Mouse (Mus musculus) embryonic facial prominence, embryonic 11.5 days (tissue): ENCODE measurements around the gene Chn2. TPM values are rescaled to one million over a fixed set of nuclear protein-coding genes. Genes with fewer than 3 reads are reported as not detected.

Experiments used
- ATAC-seq: fragments of 200-750 bp; cut with Nextera tagmentation; replicated peaks from 2 replicates; pipeline ENCODE4 v1.8.0; 2017; ENCODE audit warnings: low read depth; ENCODE audit not compliant: insufficient number of reproducible peaks, low FRiP score, low TSS enrichment
- DNase-seq: peaks from one replicate; pipeline ENCODE4 v3.0.0-alpha.2; 2015; ENCODE audit warnings: low spot score
- H3K27ac ChIP-seq: fragments of 300-500 bp; sonication (generic); replicated peaks from 2 replicates; pipeline ENCODE4 v1.5.1; 2014; ENCODE audit warnings: mild to moderate bottlenecking, low read depth, low read length, control low read depth
- H3K27me3 ChIP-seq: fragments of 300-500 bp; sonication (generic); 2 replicates; pipeline ENCODE4 v1.6.1; 2014; ENCODE audit warnings: mild to moderate bottlenecking, low read length, moderate library complexity, mixed read lengths; ENCODE audit not compliant: control insufficient read depth, insufficient read depth
- H3K36me3 ChIP-seq: fragments of 300-500 bp; sonication (generic); replicated peaks from 2 replicates; pipeline ENCODE4 v1.6.1; 2014; ENCODE audit warnings: low read depth, mild to moderate bottlenecking, low read length, moderate library complexity, mixed read lengths; ENCODE audit not compliant: control insufficient read depth, insufficient read depth
- H3K4me1 ChIP-seq: fragments of 300-500 bp; sonication (generic); 2 replicates; pipeline ENCODE4 v1.6.1; 2014; ENCODE audit warnings: low read length, mixed read lengths; ENCODE audit not compliant: control insufficient read depth, insufficient read depth
- H3K4me2 ChIP-seq: fragments of 300-500 bp; sonication (generic); 2 replicates; pipeline ENCODE4 v1.6.1; 2014; ENCODE audit warnings: low read depth, mild to moderate bottlenecking, control low read depth, low read length, moderate library complexity
- H3K4me3 ChIP-seq: fragments of 300-500 bp; sonication (generic); 2 replicates; pipeline ENCODE4 v1.5.1; 2014; ENCODE audit warnings: low read depth, low read length, control low read depth
- H3K9ac ChIP-seq: fragments of 300-500 bp; sonication (generic); replicated peaks from 2 replicates; pipeline ENCODE4 v1.6.1; 2014; ENCODE audit warnings: mild to moderate bottlenecking, control low read depth, low read length
- H3K9me3 ChIP-seq: fragments of 300-500 bp; sonication (generic); replicated peaks from 2 replicates; pipeline ENCODE4 v1.6.1; 2016; ENCODE audit warnings: mild to moderate bottlenecking, low read length, inconsistent platforms, mixed read lengths; ENCODE audit not compliant: control insufficient read depth
- WGBS: fragments of 180-500 bp; shearing (Covaris S2); extraction: QIAGEN DNeasy Blood & Tissue Kit; methylation state at CpG from one replicate; pipeline ENCODE4 v1.1.7; 2014; 5-methylcytosine and 5-hydroxymethylcytosine counted together
- polyA plus RNA-seq: library from polyadenylated mRNA; unstranded; fragments of >200 nt; fragmentation: Nextera tagmentation; extraction: Ambion mirVana; gene quantifications from 2 replicates; pipeline ENCODE4 v1.2.1, GENCODE M21; 2014

The Chn2 gene
- polyA plus RNA-seq, 1 experiment from 2014 or later: 14.0 TPM

- WGBS: 68% methylated on average over 14 of the region's 14 CpGs
- Histone ChIP-seq H3K36me3 (no peaks in the 10 kb centered on the region), H3K27ac (no peak overlapping the region), H3K4me2 (no peak overlapping the region), H3K9me3 (no peaks in the 10 kb centered on the region), H3K4me3 (no peak overlapping the region), H3K9ac (no peak overlapping the region), H3K27me3 (no peaks in the 10 kb centered on the region), H3K4me1 (no peaks in the 10 kb centered on the region)
- no peak for DNase-seq
- ATAC-seq: no peak
Observed at GRCm38 (mm10) chr6:54183825-54184578, 144.6 kb downstream of the Chn2 start.

DNA sequence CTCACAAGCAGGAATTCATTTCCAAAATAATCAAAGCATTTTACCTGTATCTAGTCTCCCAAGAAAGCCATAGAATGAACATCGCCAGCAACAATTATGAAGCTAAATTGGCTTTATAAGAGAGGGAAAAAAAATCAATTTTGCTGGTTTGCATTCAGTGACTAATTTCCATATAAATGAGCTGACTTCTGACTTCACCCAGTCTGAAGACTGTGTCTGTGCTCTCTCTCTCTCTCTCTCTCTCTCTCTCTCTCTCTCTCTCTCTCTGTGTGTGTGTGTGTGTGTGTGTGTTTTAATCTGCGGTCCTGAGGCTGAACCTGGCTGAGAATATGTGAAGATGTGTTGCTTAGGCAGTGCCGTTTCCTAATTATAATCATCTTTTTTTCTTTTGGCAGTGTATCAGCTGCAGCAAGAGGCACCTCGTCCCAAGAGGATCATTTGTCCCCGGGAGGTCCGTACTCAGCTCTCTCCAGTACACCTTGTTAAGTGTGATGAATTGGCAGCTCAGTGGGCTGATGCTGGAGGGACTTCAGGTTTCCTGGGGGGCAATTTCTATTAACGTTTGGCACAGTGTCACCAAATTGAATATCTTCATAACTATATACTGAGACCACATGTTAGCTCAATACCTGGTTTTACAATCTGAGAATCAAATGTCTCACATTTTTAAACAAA, 154.4 kb downstream of the Chn2 start:
- Histone ChIP-seq H3K27ac (no peak overlapping the region), H3K36me3 (no peaks in the 10 kb centered on the region), H3K4me3 (no peak overlapping the region), H3K27me3 (no peaks in the 10 kb centered on the region), H3K4me2 (no peak overlapping the region), H3K4me1 (no peaks in the 10 kb centered on the region), H3K9me3 (no peaks in the 10 kb centered on the region), H3K9ac (no peak overlapping the region)
- 68% methylated on average over 7 of the region's 7 CpGs for WGBS
- ATAC-seq (no peak), DNase-seq (no peak)

GRCm38 (mm10) chr6:54197821-54198412, 158.6 kb downstream of the Chn2 start:
- H3K9ac ChIP-seq: no peak overlapping the region
- H3K4me2 ChIP-seq: no peak overlapping the region
- no peaks in the 10 kb centered on the region for H3K36me3 ChIP-seq
- DNase-seq (no peak), ATAC-seq (no peak)
- no peaks in the 10 kb centered on the region for H3K4me1 ChIP-seq
- H3K27me3 ChIP-seq: no peaks in the 10 kb centered on the region
- no peaks in the 10 kb centered on the region for H3K9me3 ChIP-seq
- 90% methylated on average over 5 of the region's 5 CpGs for WGBS
- H3K27ac ChIP-seq: no peak overlapping the region
- no peak overlapping the region for H3K4me3 ChIP-seq

DNA sequence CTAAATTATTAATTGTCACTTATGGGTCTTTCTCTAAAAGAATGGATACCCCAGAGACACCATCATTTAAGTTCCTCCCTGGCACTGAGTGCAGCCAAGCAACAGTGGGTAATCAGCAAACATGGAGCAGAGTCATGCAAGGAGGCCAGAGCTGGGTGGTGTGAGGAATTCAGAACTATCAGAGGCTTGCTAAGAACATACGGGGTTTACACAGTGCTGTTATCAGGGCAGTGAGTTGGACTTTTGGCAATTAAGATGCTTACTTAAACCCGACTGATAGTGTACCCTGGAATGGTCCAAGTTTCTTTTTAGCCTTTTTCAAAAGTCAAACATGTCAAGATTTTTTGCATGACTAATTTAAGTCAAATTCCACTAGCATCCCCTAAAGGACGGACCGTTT, 160.2 kb downstream of the Chn2 start:
- no peak overlapping the region for H3K4me2 ChIP-seq
- no peaks in the 10 kb centered on the region for H3K27me3 ChIP-seq
- no peaks in the 10 kb centered on the region for H3K36me3 ChIP-seq
- no peak overlapping the region for H3K9ac ChIP-seq
- DNase-seq: no peak
- no peaks in the 10 kb centered on the region for H3K4me1 ChIP-seq
- WGBS: 66% methylated on average over 4 of the region's 4 CpGs
- H3K4me3 ChIP-seq: no peak overlapping the region
- no peak overlapping the region for H3K27ac ChIP-seq
- no peak for ATAC-seq
- no peaks in the 10 kb centered on the region for H3K9me3 ChIP-seq

- H3K36me3 ChIP-seq: no peaks in the 10 kb centered on the region
- H3K9me3 ChIP-seq: no peaks in the 10 kb centered on the region
- ATAC-seq (no peak), DNase-seq (no peak)
- no peak overlapping the region for H3K4me2 ChIP-seq
- H3K27ac ChIP-seq: no peak overlapping the region
- WGBS: 81% methylated on average over 11 of the region's 11 CpGs
- H3K27me3 ChIP-seq: no peaks in the 10 kb centered on the region
- no peaks in the 10 kb centered on the region for H3K4me1 ChIP-seq
- no peak overlapping the region for H3K9ac ChIP-seq
- H3K4me3 ChIP-seq: no peak overlapping the region
Observed at GRCm38 (mm10) chr6:54200031-54200722, 160.8 kb downstream of the Chn2 start.

GRCm38 (mm10) chr6:54202311-54203020, 163.1 kb downstream of the Chn2 start:
- Histone ChIP-seq H3K4me3 (no peak overlapping the region), H3K4me2 (no peak overlapping the region), H3K36me3 (no peaks in the 10 kb centered on the region), H3K27ac (no peak overlapping the region), H3K9ac (no peak overlapping the region), H3K9me3 (no peaks in the 10 kb centered on the region), H3K27me3 (no peaks in the 10 kb centered on the region), H3K4me1 (no peaks in the 10 kb centered on the region)
- 68% methylated on average over 7 of the region's 7 CpGs for WGBS
- ATAC-seq (no peak), DNase-seq (no peak)

- Histone ChIP-seq H3K27me3 (no peaks in the 10 kb centered on the region), H3K4me2 (no peak overlapping the region), H3K4me1 (no peaks in the 10 kb centered on the region), H3K36me3 (no peaks in the 10 kb centered on the region), H3K9me3 (no peaks in the 10 kb centered on the region), H3K27ac (no peak overlapping the region), H3K9ac (no peak overlapping the region), H3K4me3 (no peak overlapping the region)
- 87% methylated on average over 2 of the region's 2 CpGs for WGBS
- ATAC-seq (no peak), DNase-seq (no peak)
Observed at GRCm38 (mm10) chr6:54203316-54203715, 164.0 kb downstream of the Chn2 start.
